Mouse (Mus musculus): ENCODE measurements at regions not wholly inside any gene's neighbourhood (a gene's known extent, or its start where the extent isn't known, plus 50 kb on each side); places are given as distances from the start of the nearest gene placed in this dataset.

DNA sequence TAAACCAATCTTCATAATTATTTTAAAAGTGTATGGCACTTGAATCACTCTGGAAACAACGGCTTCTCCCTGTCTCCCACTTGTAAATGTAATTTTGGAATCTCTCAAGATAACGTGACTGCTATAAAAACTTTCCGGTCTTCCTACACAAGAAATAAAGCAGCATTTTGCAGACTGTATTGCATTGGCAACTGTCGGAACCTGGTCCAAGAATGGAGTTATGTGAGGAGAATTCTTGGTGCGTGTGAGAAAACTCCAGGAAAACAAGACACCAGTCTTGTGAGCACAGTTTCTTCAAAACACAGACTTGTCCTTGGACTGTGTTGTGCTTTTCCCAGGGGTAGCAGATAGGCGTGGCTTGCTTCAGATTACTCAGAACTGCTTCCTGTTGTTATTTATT is 83.8 kb upstream of the Nr5a2 start:
- no peak for TF ChIP-seq CTCF (IDR thresholded peaks at IDR 0.05; ENCODE audit: extremely low read depth, insufficient read depth, low read length)
- TF ChIP-seq POLR2A (IDR thresholded peaks at IDR 0.05; ENCODE audit: extremely low read depth, insufficient read depth, low read length) = no peak

Measured in cortical plate, adult 2 months (tissue).